Mouse (Mus musculus) lung, adult 2 months (tissue): ENCODE results near the gene Tbx6.

Experiments used
- CTCF ChIP-seq: fragments of 200-500 bp; IDR thresholded peaks from 2 replicates; pipeline ENCODE4 v1.5.1; 2011; ENCODE audit warnings: mild to moderate bottlenecking, low read length, control low read depth; ENCODE audit not compliant: insufficient read depth
- POLR2A ChIP-seq: fragments of 200-500 bp; IDR thresholded peaks from 2 replicates; pipeline ENCODE4 v1.6.1; 2011; ENCODE audit warnings: low read depth, mild to moderate bottlenecking, control low read depth, low read length, borderline replicate concordance; ENCODE audit errors: extremely low read depth

- TF ChIP-seq CTCF, result no peak
- no peak for TF ChIP-seq POLR2A
Observed at GRCm38 (mm10) chr7:126789141-126789540, 7.9 kb downstream of the Tbx6 start.
